Mouse (Mus musculus) bone marrow, adult 2 months (tissue): Measurements from ENCODE around the gene Slmap.

ENCODE experiments used
- CTCF ChIP-seq: fragments of 200-500 bp; IDR thresholded peaks from 2 replicates; pipeline ENCODE4 v1.5.1; 2011; ENCODE audit warnings: low read length, control low read depth; ENCODE audit not compliant: control insufficient read depth, insufficient read depth
- POLR2A ChIP-seq: fragments of 200-500 bp; IDR thresholded peaks from 2 replicates; pipeline ENCODE4 v1.6.1; 2011; ENCODE audit warnings: low read depth, mild to moderate bottlenecking, control low read depth, low read length, borderline replicate concordance; ENCODE audit not compliant: control insufficient read depth

DNA sequence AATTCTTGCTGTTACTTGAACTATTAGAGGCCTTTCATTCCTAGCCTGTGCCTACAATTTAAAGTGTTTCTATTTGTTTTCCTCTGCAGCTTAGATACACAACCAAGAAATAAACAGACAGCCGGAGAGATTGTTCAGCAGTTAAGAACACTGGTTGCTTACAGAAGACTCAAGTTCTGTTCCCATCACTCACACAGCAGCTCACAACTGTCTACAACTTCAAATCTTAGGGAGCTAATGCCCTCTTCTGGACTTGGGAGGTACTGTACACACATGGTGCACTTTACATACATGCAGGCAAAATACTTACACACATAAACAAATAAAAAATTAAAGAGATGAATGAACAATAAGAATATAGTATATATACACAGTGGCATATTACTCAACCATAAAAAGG is 39.7 kb downstream of the Slmap start:
- TF ChIP-seq POLR2A (no peak), CTCF (no peak)
